Mouse (Mus musculus) neutrophil, adult 5-6 weeks (primary cell): Measurements from ENCODE around the gene Ptgr1. TPM values are rescaled to one million over a fixed set of nuclear protein-coding genes. Genes with fewer than 3 reads are reported as not detected.

Experiments used
- ATAC-seq: fragments of 151-379, 151-347 bp; 2 replicates; pipeline ENCODE4 v1.8.0; 2017; ENCODE audit warnings: mild to moderate bottlenecking, moderate TSS enrichment; ENCODE audit not compliant: insufficient number of reproducible peaks, poor library complexity, low FRiP score, severe bottlenecking; ENCODE audit errors: extremely low read depth
- total RNA-seq: library from RNA; stranded (forward); fragments of 200-1000 nt; gene quantifications from 2 replicates; pipeline ENCODE4 v1.2.3, GENCODE M21; 2017

Ptgr1 gene
- total RNA-seq, 1 experiment from 2014 or later = 0.47 TPM

GRCm38 (mm10) chr4:58935846-58936245 is 51.1 kb downstream of the Ptgr1 start:
- ATAC-seq = no peak

- peak; percentile 86 for ATAC-seq
These were observed 52.0 kb downstream of the Ptgr1 start for GRCm38 (mm10) chr4:58934746-58935476.

GRCm38 (mm10) chr4:58934308-58934707 is 52.6 kb downstream of the Ptgr1 start:
- ATAC-seq = no peak

- ATAC-seq = no peak
These were observed 54.4 kb downstream of the Ptgr1 start for GRCm38 (mm10) chr4:58932541-58932940.

DNA sequence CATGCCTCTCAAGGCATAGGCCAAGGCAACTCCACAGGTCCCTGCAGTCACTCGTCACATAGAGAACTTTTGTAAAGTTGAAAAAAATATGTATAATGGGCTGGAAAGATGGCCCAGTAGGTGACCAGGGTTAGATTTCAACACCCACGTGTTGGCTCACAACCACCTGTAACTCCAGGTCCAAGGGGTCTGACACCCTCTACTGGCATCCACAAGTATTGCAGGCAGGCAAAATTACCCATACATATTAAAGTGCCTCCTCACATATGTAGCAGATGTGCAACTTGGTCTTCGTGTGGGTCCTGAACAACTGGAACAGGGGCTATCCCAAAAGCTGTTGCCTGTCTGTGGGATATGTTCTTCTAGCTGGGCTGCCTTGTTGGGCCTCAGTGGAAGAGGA is 59.3 kb downstream of the Ptgr1 start:
- ATAC-seq = no peak

DNA sequence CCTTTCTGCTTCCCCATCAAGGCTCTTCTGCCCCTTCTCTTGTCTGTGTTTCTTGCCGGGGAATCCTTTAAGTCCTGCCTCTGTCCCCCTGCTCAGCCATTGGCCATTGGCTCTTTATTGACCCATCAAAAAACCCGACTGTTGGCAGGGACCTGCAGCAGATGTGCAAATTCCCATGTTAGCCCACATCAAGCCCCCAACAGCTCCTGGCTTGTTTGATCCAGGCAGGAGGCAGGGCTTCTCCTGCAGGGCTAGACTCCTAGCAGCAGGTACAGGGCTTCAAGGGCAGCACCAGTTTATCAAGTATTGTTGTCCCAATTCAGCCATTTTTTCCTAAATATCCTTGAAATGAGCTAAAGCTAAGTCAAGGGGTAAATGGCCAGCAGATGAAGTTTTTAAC is 60.8 kb downstream of the Ptgr1 start:
- no peak for ATAC-seq

- no peak for ATAC-seq
These were observed 61.3 kb downstream of the Ptgr1 start for GRCm38 (mm10) chr4:58925664-58926063.

GRCm38 (mm10) chr4:58923933-58924332 is 63.0 kb downstream of the Ptgr1 start:
- no peak for ATAC-seq

Other genes starting within 250 kb of the Ptgr1 start
- 0.12 TPM in 1 of 2 replicates, not detected in the other for gene Olfr267, start 199.4 kb downstream of the Ptgr1 start, total RNA-seq
- 62.5 and 75.9 TPM in 2 replicates for gene Ecpas, start 74.4 kb downstream of the Ptgr1 start, total RNA-seq
- 0.74 and 0.81 TPM in 2 replicates for gene Zkscan16, start 43.5 kb downstream of the Ptgr1 start, total RNA-seq
- gene Dnajc25, start 7.9 kb upstream of the Ptgr1 start, total RNA-seq = 6.6 and 8.6 TPM in 2 replicates
- not detected in 2 replicates for gene Gm20503, start 16.1 kb upstream of the Ptgr1 start, total RNA-seq
- 48.6 and 51.3 TPM in 2 replicates for gene Gng10, start 48.0 kb upstream of the Ptgr1 start, total RNA-seq
- gene AI481877, start 151.9 kb upstream of the Ptgr1 start, total RNA-seq = not detected in 2 replicates
- gene Ugcg, start 202.1 kb upstream of the Ptgr1 start, total RNA-seq = 105 and 120 TPM in 2 replicates